Mouse (Mus musculus) B cell, adult 62 days (primary cell): ENCODE results near the gene Kcnj9. TPM values are rescaled to one million over a fixed set of nuclear protein-coding genes. Genes with fewer than 3 reads are reported as not detected.

Experiments used
- total RNA-seq: library from RNA; stranded (reverse); gene quantifications from 4 replicates; pipeline ENCODE4 v1.2.4, GENCODE M21; 2023

The Kcnj9 gene
- total RNA-seq = 0.15 TPM in 2 of 4 replicates, not detected in the others

DNA sequence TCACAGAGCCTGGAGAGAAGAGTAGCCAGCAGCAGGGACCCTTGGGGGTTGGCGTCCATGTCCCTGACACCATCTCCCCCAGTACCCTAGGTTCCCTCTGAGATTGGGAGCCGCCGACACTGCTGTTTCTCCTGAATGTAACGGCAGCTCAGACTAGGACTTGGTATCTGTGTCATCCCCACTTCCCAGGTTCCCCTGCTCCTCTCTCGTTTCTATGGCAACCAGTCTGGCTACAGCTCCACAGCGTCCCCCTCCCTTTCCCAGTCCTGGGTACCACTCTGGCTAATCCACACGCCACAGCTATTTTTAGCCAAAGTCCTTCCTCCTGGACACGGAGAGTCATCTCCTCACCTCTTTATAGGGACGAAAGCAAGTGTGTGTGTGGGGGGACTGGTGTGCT lies at the start of gene Kcnj9:
Gene Kcnj9 (minus strand): TSS at position 188 of the 400 bp plus-strand sequence.

DNA sequence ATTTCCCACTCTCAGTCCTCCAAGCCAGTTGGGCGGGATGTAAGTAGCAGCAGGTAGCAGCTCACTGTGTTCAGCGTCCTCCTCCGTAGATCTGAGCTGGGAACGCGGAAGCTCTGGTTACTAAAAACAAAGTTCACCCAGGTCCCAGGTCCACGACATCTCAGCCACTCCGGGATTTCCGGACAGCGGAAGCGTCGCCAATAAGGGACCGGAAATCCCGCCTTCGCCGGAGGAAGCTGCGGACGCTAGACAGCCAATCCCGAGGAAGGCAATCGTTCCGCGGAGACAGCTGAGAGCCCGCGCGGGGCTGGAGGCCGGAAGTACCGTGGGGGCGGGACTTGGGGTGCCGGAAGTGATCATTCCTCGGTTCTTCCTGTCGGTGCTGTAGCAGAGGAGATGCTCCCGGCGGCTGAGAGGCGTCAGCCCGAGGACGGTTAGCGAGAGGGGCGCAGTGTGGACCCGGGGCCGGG lies 47.1 kb upstream of the Kcnj9 start, which contains the start of gene Pigm:
Gene Pigm (plus strand): TSS at position 349 of the 470 bp plus-strand sequence.

DNA sequence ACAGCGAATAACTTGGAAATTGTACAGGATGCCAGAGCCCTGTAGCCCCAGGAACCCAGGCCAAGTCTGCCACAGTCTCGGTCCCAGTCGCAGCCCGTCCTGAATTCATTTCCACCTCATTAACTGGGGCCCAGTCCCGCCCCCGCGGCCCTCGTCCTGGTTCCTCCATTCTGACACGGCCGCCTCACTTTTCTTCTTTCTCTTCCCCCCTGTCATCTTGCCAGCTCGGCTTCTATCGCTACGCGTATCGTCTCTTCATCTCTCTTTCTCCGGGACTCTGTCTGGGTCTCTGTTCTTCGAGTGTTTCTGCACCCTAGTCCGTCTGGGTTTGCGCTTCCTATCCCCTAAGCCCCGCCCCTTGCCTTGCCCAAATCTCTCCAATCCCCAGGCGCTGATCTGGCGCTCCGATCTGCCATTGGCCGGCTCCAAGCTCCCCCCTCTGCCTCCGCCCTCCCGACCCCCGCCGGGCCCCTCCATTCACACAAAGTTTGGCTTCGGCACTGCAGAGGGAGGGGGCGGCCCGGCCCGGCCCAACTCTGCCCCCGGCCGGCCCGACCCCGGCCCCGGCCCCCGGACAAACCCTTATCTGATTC lies 11.7 kb upstream of the Kcnj9 start, which contains the start of gene Kcnj10:
Gene Kcnj10 (plus strand): TSS at position 482 of the 593 bp plus-strand sequence.

DNA sequence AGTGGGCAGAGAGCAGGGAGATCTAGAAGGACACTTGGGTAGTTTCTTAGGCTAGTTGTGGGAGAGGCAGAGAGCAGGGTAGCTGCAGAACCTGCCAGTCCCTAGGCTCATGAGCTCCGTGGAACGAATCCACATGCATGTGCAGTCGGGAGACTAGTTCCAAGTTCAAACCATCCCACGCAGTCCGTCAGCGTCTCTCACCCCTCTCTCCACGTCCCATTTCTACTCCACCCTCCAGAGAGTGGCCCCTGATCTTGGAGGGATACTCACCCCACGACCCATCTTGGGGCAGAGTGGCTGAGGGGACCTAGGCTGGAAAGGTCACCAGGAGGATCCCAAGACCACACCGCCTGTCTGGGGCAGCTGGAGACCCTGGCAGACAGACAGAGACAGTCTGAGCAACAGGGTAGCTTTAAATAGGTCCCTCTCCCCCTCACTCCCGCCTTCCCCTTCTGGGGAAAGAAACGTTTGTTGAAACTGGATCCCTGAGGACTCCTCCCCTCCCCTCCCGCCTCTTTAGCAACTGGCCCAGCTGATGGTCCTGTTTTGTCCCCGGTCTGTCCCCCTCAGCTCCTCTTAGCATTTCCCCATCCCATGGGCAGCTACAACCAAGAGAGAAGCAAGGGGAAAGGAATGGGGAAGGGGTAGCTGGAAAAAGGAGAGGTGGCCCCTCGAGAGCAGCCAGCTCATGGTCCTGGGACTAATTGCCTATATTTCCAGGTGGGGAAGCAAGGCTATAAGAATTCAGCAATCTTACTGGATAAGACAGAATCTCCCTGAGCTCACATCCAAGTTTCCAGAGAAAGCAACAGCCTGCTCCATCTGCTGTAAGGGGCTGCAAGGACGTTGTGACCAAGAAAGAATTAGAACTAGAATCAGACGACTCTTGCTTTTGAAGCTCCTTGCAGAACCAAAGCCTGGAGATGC lies 31.2 kb downstream of the Kcnj9 start, which contains the start of gene Atp1a2:
Gene Atp1a2 (minus strand): TSS at position 454 of the 927 bp plus-strand sequence.

Other genes starting within 250 kb of the Kcnj9 start
- gene Copa, start 246.8 kb downstream of the Kcnj9 start, total RNA-seq = 152 to 166 TPM (median 154 TPM) in 4 replicates
- 91.0 to 99.8 TPM (median 98.2 TPM) in 4 replicates for gene Ncstn, start 246.5 kb downstream of the Kcnj9 start, total RNA-seq
- 50.1 to 62.8 TPM (median 56.7 TPM) in 4 replicates for gene Pex19, start 202.6 kb downstream of the Kcnj9 start, total RNA-seq
- gene Dcaf8, start 181.2 kb downstream of the Kcnj9 start, total RNA-seq = 108 to 119 TPM (median 112 TPM) in 4 replicates
- gene Pea15a, start 122.5 kb downstream of the Kcnj9 start, total RNA-seq = 25.2 to 33.4 TPM (median 29.6 TPM) in 4 replicates
- gene Casq1, start 109.5 kb downstream of the Kcnj9 start, total RNA-seq = 0.60 TPM in 1 of 4 replicates, not detected in the others
- not detected in 4 replicates for gene Atp1a4, start 70.9 kb downstream of the Kcnj9 start, total RNA-seq
- 22.6 to 31.4 TPM (median 27.2 TPM) in 4 replicates for gene Igsf8, start 67.7 kb downstream of the Kcnj9 start, total RNA-seq
- gene Atp1a2, start 31.3 kb downstream of the Kcnj9 start, total RNA-seq = not detected in 4 replicates
- 0.94 to 1.5 TPM (median 1.2 TPM) in 4 replicates for gene Kcnj10, start 11.9 kb upstream of the Kcnj9 start, total RNA-seq
- gene Pigm, start 47.2 kb upstream of the Kcnj9 start, total RNA-seq = 26.4 to 30.1 TPM (median 29.0 TPM) in 4 replicates
- gene Slamf9, start 146.0 kb upstream of the Kcnj9 start, total RNA-seq = 1.9 to 3.8 TPM (median 3.3 TPM) in 4 replicates
- gene Igsf9, start 152.5 kb upstream of the Kcnj9 start, total RNA-seq = 8.5 to 13.2 TPM (median 11.4 TPM) in 4 replicates
- 126 to 136 TPM (median 128 TPM) in 4 replicates for gene Tagln2, start 170.7 kb upstream of the Kcnj9 start, total RNA-seq
- 2.4 to 4.8 TPM (median 3.6 TPM) in 4 replicates for gene Cfap45, start 191.5 kb upstream of the Kcnj9 start, total RNA-seq
- not detected in 4 replicates for gene Vsig8, start 226.6 kb upstream of the Kcnj9 start, total RNA-seq